Mouse (Mus musculus) small intestine, adult 2 months (tissue): ENCODE data around the gene Ctbs. TPM values are rescaled to one million over a fixed set of nuclear protein-coding genes. Genes with fewer than 3 reads are reported as not detected.

Experiments used
- H3K27ac ChIP-seq: fragments of 200-500 bp; 2 replicates; pipeline ENCODE4 v1.5.1; 2012; ENCODE audit warnings: low read depth, low read length, control low read depth, inconsistent platforms; ENCODE audit not compliant: insufficient read depth
- H3K27me3 ChIP-seq: fragments of 200-500 bp; 2 replicates; pipeline ENCODE4 v1.6.1; 2012; ENCODE audit warnings: mild to moderate bottlenecking, moderate library complexity, low read length, inconsistent platforms; ENCODE audit not compliant: control insufficient read depth, insufficient read depth
- H3K36me3 ChIP-seq: fragments of 200-500 bp; 2 replicates; pipeline ENCODE4 v1.6.1; 2012; ENCODE audit warnings: mild to moderate bottlenecking, low read length, control low read depth, inconsistent platforms; ENCODE audit not compliant: control insufficient read depth, insufficient read depth
- H3K4me1 ChIP-seq: fragments of 200-500 bp; 2 replicates; pipeline ENCODE4 v1.6.1; 2012; ENCODE audit warnings: low read length, inconsistent platforms, mixed read lengths; ENCODE audit not compliant: control insufficient read depth, insufficient read depth, insufficient read length
- H3K4me3 ChIP-seq: fragments of 200-500 bp; 2 replicates; pipeline ENCODE4 v1.5.1; 2012; ENCODE audit warnings: low read depth, mild to moderate bottlenecking, control low read depth, inconsistent platforms, low read length, moderate library complexity
- CTCF ChIP-seq: fragments of 200-500 bp; IDR thresholded peaks from 2 replicates; pipeline ENCODE4 v1.5.1; 2012; ENCODE audit warnings: low read depth, mild to moderate bottlenecking, control low read depth, inconsistent platforms, low read length, moderate library complexity, mixed read lengths; ENCODE audit not compliant: insufficient replicate concordance, insufficient read length; ENCODE audit errors: extremely low read depth
- POLR2A ChIP-seq: fragments of 200-500 bp; IDR thresholded peaks from 2 replicates; pipeline ENCODE4 v1.6.1; 2012; ENCODE audit warnings: low read depth, mild to moderate bottlenecking, control low read depth, inconsistent platforms, low read length, moderate library complexity
- WGBS: fragments of 180-500 bp; shearing (Covaris S2); methylation state at CpG from one replicate; pipeline ENCODE4 v1.1.7; 2018; 5-methylcytosine and 5-hydroxymethylcytosine counted together
- polyA plus RNA-seq: library from polyadenylated mRNA; depleted of rRNA; stranded (reverse); fragments of >200 nt; gene quantifications from 2 replicates; pipeline ENCODE4 v1.2.3, GENCODE M21; 2012

Gene Ctbs
- polyA plus RNA-seq, 1 experiment = 0.70 TPM

DNA sequence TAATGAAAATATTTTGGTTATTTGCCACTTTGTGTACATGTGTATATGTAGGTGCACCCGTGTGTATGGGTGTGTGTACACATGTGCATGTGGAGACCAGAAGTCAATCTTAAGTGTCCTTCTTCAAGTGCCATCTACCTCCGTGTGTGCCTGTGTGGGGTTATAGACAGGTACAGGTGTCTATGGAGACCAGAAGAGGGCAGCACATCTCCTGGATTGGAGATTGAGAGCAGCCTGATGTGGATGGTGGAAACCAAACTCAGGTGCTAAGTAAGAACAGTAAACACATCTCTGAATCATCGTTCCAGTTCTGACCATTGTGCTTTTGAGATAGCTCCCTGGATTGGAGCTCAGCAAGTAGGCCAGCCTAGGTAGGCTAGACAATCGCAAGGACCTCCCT lies 36.9 kb downstream of the Ctbs start:
- H3K4me3 ChIP-seq = no peak overlapping the region
- WGBS = 89% methylated on average over 4 of the region's 4 CpGs

DNA sequence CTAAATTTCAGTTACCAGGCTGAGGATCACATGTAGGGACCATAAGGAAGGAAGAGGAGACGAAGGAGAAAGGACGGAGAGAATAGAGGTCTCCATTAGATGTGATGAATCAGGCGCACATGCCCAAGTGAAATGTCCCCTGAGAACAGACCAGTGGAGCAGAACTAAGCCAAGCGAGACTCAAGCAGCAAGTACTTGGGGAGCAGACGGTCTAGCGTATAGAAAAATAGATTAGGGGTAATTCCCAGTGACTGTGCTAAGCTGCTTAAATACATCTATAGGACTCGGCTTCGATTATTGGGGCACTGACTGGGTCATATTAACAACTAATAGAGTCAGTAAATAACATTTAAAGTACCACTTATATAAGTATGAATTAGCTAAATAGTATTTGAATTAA lies 45.3 kb downstream of the Ctbs start:
- no peak overlapping the region for H3K4me3 ChIP-seq
- H3K4me1 ChIP-seq = no peaks in the 10 kb centered on the region
- TF ChIP-seq CTCF = no peak
- TF ChIP-seq POLR2A = no peak
- WGBS = 92% methylated on average over 8 of the region's 8 CpGs
- H3K36me3 ChIP-seq = no peaks in the 10 kb centered on the region
- H3K27ac ChIP-seq = no peak overlapping the region
- H3K27me3 ChIP-seq = no peaks in the 10 kb centered on the region

More for the DNA sequence above, 36.9 kb downstream of the Ctbs start:
- Histone ChIP-seq H3K36me3 (no peaks in the 10 kb centered on the region), H3K27ac (no peak overlapping the region), H3K27me3 (no peaks in the 10 kb centered on the region), H3K4me1 (no peaks in the 10 kb centered on the region)
- TF ChIP-seq CTCF = no peak
- TF ChIP-seq POLR2A = no peak

DNA sequence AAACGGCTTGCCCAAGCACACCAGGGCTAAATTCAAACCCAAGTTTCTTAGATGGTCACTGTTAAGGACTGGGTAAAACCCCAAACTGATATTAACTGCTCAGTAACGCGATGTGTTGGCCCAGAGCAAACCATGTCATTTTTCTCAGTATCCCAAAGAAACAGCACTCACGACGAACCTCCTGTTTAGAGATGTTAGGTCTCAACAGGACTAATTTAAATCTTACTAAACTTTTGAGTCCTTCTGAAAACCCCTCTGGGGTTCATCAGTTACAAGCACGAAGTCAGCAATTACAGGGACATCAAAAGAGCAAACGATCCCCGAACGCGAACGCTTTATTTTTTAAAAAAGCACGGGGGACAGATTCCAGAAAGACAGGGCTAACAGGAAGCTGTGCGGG lies 49.4 kb downstream of the Ctbs start:
- Histone ChIP-seq H3K4me1 (no peaks in the 10 kb centered on the region), H3K36me3 (peaks cover 9% of the 10 kb centered on the region), H3K4me3 (peak overlapping the region; percentile 96), H3K27me3 (no peaks in the 10 kb centered on the region), H3K27ac (peak overlapping the region; percentile 87)
- WGBS = 1% methylated on average over 13 of the region's 13 CpGs
- TF ChIP-seq CTCF (no peak), POLR2A (no peak)

DNA sequence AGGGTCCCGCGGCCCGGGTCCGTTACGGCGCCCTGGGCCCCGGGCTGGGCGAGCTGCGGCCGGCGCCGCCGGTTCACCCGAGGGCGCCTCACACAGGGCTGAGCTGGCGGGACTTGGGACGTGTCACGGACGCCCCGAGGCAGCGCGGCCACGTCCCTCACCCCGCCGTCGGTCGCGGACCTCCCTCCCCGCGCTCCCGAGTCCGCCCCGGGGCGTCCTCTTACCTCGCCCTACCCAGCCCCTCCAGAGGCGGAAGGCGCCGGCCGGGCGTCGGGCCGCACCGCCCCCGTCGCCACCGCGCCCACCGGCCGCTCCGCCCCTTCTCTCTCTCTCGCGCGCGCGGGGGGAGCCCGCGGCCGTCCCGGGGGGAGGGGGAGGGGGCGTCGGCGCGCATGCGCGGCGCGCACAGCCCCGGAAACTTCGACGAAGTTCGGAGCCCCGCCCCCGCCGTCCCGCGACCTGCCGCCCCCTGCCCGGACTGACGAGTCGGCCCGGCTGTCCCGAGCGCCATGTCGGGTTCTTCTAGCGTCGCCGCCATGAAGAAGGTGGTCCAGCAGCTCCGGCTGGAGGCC lies 49.9 kb downstream of the Ctbs start, which contains the start of the genes Spata1 and Gng5:
Gene Spata1 (minus strand): TSS at position 323 of the 572 bp plus-strand sequence.
Gene Gng5 (plus strand): TSS at position 377 of the 572 bp plus-strand sequence.
- Histone ChIP-seq H3K27me3 (no peaks in the 10 kb centered on the region), H3K4me3 (peak within 1 kb of the TSS; percentile 96), H3K36me3 (peaks cover 9% of the 10 kb centered on the region), H3K4me1 (no peaks in the 10 kb centered on the region), H3K27ac (peak within 1 kb of the TSS; percentile 87)
- under 1% methylated on average over 76 of the region's 88 CpGs for WGBS
- TF ChIP-seq POLR2A (peak; percentile 69), CTCF (no peak)

DNA sequence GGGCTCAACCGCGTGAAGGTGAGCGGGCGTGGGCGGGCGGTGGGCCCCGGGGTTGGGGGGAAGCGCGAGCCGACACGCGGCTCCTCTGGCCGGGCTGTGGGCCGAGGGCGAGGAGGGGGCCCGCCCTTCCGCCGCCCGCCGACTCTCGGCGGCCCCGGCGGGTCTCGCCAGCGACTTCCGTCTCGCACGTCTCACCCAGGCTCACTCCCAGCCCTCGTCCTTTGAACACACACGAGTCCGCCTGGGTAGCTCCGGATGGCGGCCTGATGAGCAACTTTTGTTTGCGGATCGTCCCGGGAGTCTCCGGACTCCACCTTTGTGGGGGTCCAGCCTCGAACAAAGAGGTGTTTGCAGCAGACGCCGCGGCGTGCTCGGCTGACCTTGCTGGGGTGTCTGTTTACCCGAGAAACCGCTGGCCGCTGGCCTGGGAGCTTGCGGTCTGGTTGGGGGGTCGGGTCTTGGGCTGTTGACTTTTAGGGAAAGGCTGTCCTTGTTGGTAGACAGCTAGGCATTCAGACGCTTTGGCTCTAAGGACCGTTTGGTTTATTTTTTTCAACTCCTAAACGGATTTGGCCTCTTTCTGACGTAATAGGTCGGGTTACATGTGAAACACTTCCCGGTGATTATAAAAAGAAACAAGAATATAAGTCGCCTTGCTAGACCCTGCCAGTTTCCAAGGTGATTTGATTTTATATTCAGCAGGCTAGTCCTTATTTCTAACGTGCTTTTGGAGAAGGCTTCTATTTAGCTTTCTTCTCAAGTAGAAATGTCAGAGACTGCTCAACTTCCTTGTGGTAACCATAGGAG lies 50.6 kb downstream of the Ctbs start:
- Histone ChIP-seq H3K4me3 (peak overlapping the region; percentile 96), H3K36me3 (peaks cover 11% of the 10 kb centered on the region), H3K27ac (peak overlapping the region; percentile 85), H3K27me3 (no peaks in the 10 kb centered on the region), H3K4me1 (no peaks in the 10 kb centered on the region)
- TF ChIP-seq CTCF = no peak
- TF ChIP-seq POLR2A = peak; percentile 12; the same call in 1 of the 2 replicates
- under 1% methylated on average over 57 of the region's 57 CpGs for WGBS

DNA sequence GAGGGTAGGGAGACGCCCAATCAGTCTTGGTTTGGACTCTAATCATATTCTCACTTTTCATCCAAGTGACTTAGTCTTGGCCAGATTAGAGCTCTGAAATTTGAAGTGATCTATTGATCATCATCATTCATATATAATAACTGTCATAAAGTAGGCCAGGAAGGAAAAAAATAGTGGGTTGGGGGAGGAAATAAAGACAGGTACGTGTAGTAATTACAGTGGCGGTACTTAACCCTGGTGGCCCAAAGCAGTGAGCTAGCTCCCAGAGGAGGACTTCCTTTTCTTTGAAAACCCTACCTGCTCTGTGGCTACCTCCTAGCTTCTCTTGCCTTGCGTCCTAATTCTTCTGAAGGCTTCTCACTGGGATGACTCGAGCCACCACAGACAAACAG lies 51.2 kb downstream of the Ctbs start:
- TF ChIP-seq POLR2A (no peak), CTCF (no peak)
- Histone ChIP-seq H3K4me3 (peak overlapping the region; percentile 28; the same call in 1 of the 2 replicates), H3K4me1 (no peaks in the 10 kb centered on the region), H3K27ac (peak overlapping the region; percentile 85), H3K27me3 (no peaks in the 10 kb centered on the region), H3K36me3 (peaks cover 15% of the 10 kb centered on the region)
- 3% methylated on average over 5 of the region's 5 CpGs for WGBS

DNA sequence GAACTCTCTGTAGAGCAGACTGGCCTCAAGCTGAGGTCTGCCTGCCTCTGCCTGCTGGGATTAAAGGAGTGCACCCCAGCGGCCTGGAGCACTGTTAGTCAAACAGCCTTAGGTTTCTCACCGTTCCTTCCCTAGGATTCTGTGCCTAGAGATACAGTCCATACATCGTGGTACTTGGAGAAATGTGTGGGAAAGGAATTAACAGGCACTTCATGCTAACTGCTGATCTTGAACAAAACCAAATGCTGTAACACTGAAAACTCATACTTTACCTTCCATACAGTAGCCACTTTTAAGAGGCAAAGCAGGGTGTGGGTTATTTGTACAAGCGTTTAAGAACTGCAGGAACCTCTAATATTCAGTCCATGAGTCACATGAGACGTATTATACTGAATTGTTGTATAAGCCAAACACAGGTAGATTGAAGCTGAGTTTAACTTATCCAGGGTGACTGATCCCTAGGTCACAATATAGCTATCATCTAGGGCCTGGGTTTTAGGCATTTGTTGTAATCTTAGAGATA lies 52.1 kb downstream of the Ctbs start:
- H3K4me1 ChIP-seq = no peaks in the 10 kb centered on the region
- no peak overlapping the region for H3K27ac ChIP-seq
- TF ChIP-seq POLR2A (no peak), CTCF (no peak)
- peak overlapping the region; percentile 46 for H3K4me3 ChIP-seq
- peaks cover 22% of the 10 kb centered on the region for H3K36me3 ChIP-seq
- WGBS = 16% methylated on average over 5 of the region's 5 CpGs
- H3K27me3 ChIP-seq = no peaks in the 10 kb centered on the region
